Mouse (Mus musculus): ENCODE data around the gene Ccdc144b.

The Ccdc144b gene

DNA sequence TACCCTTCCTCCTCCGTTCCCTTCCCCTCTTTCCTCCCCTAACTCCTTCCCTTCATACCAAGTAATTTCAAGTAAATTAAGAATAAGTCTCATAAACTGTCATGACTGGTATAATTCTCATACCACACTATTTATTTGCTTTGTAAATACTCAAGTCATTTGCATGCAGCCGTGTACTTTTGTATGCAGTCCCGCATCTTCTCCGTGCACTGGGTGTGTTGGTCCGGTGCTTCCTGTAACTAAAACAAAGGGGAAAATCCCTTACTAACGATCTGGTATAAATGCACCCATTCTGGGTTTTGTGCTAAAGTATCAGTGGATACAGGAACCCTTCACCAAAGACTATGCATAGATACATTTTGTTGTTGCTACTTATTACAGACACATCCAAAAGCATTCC is 27.6 kb downstream of the Ccdc144b start:
- no peak for DNase-seq

DNA sequence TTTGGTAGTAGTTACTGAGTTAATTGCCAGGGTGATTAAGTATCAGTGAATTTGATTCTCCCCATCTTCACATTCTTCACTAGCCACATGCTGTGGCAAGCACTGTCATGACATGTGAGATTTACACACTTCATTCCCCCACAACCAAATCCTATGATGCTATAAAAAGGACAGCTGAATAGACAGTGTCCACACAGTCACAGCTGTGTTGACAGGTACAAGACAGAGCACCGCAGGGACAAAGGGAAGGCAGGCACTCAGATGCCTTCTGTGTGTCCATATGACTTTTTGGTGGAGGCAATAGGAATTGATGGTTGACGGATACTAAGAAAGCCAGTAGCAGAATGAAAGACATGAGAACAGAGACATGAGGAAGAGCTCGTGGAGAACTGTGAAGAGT is 42.1 kb downstream of the Ccdc144b start:
- DNase-seq = no peak

DNA sequence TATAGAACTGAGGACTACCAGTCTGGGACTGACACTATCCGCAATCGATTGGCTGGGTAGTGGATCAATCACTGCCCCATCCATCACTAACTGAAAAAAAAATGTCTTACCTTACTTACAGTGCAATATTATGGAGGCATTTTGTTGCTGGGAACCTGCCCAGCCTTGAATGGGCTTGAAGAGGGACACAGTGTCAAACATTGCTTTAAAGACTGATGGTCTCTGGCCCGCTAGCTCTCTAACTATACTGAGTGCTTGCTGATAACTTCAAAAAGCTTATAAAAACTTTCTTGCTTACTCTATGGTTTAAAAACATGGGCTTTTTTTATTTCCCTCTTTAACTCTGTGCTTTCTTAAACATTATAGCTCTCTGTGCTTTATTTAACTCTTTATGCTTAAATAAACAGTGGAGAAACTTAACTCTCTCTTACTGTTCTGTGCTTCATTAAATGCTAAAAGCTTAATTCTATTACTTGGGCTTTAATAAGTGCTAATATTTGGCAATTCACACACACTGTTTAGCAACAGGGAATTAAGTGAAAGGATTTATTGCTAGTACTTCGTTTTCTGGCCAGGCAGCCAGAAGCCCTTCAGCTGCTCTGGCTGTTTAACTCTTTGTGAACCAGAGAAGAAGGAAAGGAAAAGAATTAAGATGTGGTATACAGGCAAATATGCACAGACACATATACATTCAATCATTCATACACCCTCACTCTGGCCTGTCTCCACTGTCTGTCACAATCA is 44.8 kb downstream of the Ccdc144b start:
- DNase-seq = no peak

DNA sequence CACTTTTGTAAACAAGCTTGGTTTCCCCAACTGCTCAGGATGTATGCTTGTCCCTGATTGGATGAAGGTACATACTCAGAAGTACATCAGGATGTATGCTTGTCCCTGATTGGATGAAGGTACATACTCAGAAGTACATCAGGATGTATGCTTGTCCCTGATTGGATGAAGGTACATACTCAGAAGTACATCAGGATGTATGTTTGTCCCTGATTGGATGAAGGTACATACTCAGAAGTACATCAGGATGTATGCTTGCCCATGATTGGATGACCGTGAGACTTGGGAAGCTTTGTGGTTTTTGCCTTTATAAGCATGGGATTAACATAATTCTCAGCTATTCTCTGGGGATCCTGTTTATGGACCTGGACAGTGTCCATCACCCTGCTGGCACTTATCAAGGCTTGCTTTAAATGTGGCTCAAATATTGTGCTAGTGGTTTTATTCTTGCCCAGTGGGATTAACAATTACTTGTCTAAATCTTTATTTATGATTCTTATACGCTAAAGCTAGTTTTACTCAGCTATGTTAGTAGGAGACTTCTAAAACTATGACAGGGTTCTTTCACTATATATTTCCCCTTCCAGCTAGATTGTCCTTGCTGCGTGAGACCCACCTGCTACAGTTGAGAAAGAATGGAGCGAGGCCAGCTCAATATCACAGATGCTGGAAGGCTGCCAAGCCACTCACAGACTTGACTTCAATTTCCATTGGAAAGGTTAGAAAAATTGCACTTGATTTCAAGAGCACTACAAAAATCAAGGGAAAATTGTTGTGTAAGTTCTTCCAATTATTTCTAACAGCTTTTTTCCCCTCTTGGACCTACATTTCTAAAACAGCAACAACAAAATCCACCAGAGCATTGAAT is 49.1 kb downstream of the Ccdc144b start:
- peak; percentile 21 to 29 for DNase-seq

DNA sequence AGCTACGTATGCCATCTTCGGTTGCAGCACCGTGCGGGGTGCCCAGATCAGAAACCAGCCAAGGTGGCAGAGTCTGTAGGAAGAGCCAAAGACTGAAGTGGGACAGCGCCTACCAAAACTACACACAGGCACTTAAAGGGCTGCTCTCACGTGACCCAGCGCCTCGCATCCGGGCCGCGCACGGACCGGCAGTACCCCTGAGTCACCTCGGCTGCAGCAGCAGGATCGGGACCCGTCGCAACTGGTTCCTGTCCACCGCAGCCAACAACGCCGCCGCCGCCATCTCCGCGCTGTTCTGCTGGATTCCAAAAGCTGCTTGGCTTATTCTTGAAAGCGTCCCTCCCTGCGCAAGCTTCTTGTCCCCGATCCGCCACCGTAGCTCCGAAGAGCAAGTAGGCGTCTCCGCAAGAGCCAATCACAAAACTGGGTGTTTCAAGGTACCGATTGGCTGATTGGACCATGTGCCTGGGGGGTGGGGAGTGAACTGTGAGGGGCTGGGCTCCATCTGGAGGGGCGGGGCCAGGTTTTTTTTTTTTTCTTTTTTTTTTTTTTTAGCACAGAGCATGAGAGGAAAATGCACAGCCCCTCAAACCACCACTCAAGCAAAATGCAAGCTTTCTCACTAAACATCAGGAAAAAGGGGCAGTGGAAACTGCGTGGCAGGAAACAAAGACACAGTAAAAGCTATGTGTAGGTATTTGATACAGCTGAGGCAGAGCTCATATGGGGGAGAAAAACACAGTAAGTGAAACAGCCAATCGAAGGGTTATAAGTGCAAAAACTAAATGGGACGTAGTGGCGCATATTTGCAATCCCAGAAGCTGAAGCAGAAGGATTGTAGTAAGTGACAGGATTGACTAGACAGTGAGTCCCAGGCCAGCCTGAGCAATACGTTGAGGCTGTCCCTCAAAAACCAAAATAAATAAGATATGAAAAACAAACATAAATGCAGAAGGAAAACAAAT is 52.8 kb downstream of the Ccdc144b start, which contains the start of gene Mccc1:
Gene Mccc1, minus strand, starts transcription at position 404 of the 965 bp plus-strand sequence.
- DNase-seq = peak; percentile 94 to 97

DNA sequence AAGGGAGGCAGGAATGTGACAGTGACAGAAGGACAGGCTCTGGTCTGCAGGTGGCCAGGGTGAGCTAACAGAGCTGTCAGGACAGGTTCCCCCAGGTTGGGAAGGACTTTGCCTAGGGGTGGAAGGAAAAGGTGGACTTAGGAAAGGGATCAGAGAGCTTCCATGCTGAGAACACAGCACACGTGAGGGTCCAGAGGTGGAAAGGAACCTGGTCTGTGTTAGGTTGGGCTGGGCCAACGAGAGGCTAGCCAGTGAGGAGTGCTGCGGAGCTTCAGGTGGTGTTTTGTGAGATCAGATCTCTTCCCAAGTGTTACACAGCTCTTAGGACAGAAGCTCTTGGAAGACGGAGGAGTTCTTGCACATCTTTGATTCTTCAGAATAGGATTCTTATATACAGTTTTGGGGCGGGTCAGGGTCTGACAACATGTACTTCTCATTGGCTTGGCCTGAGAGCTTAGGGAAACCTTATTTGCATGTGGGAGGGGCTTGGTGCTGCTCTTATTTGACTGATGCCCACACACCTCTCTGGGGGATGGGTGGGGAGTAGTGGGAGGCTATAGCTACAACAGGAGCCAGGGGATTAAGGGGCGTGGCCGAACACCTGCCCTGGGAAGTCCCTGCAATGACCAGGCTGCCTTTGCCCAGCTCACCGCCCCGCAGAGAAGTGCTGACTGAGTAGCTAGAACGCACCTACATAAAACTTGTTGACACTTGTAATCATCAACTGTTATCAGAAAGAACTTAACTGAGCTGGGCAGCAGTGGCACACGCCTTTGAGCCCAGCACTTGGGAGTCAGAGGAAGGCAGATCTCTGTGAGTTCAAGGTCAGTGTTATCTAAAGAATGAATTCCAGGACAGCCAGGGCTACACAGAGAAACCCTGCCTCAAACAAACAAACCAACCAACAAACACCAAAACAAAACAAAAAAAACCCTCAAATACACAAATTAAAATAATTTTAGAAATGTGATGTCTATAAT is 58.5 kb downstream of the Ccdc144b start:
- DNase-seq = no peak

DNA sequence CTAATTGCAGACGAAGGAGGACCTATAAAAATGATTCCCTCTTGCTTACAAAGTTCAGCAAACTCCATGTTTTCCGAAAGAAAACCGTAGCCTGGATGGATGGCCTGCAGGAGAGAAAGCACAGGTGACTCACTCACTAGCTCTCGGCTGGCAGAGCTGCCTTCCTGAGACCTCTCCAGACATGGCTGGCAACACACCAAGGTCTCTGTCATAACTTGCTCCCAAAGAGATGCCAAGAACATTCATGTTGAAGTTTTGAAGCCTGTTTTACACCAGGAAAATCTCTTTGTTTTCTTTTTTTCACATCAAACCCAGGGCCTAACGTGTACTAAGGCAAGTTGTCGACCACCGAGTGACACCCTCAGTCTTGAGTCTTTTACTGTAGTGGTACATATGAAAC is 62.6 kb downstream of the Ccdc144b start:
- no peak for DNase-seq

DNA sequence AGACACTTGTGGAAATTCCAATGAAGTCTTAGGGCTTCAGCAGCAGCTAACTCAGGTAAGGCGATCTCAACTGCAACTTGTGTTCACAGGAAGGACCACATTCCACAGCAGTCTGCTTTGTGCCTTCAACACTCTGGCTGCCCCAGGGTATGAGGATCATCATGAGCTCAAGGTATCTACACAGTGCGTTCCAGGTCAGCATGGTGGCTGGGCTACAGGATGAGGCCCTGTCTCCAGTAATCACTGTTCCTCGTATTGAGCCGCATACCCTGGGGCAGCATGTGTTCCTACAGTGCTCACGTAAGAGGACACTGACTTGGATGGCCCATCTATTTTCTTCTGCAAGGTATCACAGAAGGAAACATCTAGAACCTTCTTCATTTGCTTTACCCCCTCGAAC is 65.3 kb downstream of the Ccdc144b start:
- DNase-seq = no peak

DNA sequence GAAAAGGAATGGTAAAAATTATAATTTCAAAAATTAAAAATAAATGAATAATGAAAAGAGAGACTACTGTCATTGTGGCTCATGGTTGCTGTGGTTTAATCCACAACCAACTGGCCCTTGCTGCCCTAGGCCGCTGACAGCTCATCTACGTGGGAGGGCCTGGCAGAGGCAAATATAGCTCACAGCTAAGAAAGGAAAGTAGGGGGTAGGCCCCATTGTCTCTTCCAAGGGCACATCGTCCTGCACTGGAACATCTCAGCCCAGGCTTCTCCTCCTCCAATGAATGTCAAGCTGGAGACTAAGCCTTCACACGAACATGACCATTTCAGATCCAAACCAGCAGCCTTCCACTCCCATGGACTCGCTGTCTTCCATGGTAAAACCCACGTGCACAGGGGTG is 67.1 kb downstream of the Ccdc144b start:
- no peak for DNase-seq

DNA sequence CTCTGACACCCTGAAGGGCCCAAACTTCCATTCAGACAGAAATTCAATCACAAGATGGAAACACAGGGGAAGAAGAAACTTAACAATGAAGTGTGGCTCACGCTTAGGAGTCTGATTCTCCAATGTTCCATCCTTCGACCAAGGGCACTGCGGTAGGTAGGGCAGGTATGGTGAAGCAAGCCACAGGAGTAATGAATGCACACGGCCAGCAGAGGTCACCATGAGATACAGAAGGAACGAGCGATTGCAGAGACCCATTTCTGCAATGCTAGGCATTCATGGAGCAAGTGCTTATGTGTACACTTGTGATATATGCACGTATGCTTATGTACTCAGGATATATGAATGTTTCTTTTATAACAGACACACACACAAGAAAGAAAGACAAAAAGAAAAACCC is 79.8 kb downstream of the Ccdc144b start:
- DNase-seq = peak; percentile 60 to 64

DNA sequence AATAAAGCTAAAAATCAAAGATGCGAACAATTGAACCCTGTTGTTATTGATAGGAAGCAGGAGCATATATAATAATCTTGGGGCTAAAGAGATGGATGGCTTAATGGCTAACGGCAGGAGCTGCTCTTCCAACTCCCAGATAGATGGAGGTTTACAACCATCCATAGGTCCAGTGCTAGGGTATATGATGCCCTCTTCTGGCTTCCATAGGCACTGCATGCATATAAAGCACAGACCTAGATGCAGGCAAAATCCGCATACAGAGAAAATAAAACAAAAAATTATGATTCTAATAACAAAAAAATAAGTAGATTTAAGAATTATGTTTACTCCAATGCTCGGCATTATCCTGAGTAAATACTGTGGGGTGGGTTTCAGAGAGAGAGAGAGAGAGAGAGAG is 80.4 kb downstream of the Ccdc144b start:
- DNase-seq = peak; percentile 40 to 49

DNA sequence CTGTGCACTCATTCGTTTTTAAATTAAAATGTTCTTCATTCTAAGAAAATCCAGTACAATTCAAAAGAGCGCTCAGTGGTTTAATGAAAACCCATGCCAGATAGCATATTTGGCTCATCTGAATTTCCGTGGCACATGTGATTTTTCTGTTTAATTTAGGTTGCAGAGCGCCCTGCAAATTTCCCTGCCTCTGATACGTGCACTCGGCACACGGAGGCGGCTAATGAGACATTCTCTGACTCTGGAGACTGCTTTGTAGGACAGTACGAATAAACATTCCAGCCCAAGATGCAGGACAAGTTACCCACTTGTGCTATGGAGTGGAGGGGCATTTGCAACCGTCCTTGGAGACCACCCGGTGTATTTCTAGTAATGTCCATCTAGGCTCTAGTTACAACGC is 82.2 kb downstream of the Ccdc144b start:
- DNase-seq = no peak

DNA sequence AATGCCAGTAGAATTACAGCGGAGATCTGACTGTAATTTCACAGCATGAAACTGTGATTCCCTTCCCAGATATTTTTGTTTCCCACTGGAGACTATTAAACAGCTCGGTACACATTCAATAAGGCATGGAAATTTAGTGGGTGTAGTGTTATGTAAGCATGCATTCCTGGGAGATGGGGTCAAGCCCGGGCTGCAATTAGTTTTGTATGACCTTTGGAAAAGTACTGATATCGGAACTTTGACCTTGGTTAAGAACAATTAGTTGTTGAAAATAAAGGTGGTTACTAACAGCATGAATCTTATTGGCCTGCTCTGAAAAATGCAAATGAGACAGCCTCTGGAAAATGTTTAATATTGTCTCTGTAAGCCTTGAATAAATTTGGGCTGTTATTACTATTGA is 82.9 kb downstream of the Ccdc144b start:
- DNase-seq = no peak

DNA sequence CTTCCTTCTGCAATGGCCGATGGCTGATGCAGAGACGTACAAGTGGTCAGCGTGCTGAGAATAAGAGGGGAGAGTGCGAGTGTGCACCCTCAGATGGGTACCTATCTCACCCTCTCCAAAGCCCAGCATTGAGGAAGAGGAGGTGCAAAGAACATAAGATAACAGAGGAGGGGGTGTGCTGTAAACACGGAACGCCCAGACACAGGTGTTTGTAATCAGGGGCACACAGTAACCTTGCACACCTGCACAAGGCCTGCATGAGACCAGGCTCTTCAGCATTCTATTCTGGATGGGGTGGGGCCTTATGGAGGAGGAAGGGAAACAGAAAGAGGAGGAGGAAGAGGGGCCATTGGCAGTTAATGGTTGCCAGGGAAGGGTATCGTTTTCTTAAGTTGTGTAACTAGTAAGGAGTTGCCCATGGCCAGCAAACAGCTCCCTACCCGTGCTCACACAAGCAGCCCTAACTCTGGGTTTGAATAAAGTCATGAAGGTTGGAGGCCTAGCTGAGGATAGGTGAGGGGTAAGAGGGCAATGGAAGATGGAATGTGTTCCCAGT is 85.9 kb downstream of the Ccdc144b start:
- DNase-seq = no peak

DNA sequence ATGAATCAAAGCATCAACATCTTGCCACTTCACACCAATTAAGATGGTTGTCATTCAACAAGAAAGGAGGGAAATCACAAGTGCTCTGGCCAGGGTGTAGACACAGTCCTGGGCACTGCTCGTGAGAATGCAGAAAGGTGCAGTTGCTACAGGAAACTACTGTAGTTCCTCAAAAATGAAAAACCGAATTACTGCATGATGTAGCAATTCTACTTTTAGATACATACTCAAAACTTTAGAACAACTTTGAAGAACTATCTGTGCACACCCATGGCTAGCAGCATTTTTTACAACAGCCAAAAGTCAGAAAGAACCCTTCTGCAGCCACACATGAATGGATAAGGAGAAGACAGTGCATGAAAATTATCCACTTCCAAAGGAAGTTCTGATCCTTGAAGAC is 86.9 kb downstream of the Ccdc144b start:
- DNase-seq = no peak

DNA sequence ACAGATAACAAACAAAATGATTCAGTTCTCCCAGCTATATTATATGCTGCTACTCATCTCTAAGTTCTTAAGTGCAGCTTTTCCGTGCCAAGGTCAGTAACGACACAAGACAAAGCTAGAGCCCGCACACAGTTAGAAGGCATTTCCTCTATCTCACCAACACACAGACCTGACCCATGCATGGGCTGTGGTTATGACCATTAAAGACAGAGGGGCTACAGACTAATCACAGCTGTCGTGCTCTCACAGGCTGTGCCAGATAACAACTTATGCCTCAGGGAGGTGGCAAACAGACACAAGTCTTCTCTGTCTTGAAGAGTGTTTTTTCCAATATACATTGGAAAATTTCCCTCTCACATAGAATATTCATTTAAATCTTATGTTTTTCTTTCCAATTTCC is 88.4 kb downstream of the Ccdc144b start:
- DNase-seq = no peak

DNA sequence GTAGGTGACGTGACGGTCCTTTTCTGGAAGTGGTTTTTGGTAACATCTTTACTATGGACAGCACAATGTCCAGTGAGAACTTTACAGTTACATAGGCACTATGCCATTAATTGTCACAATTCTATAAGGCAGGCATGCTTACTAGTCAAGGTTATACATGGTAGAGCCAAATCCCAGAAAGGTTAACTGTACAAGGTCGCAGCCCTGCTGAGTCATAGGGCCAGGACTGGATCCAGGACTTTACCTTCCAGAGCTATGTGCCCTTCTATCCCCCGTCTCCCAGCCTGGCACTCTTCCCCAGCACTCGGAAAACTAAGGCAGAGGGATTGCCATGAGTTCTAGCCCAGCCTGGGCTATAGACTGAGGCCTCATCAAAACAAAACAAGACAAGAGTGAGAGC is 89.4 kb downstream of the Ccdc144b start:
- no peak for DNase-seq

DNA sequence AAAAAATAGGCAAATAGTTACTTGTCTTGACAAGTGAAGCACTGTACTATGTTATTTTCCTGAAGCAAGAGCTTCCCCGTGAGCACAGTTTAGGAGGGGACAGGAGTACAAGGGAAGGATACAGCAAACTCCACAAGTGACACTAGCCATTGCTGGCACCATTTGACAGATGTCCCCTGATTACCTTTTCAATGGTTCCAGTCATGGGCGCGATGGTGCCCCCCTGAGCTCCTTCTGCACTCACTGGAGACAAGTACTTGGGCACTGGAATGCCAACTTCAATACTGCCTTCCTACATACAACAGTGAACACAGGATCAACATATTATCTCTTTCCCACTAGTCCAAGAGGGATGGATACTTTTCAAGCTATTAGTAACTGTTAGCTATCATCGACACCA is 89.9 kb downstream of the Ccdc144b start:
- no peak for DNase-seq

DNA sequence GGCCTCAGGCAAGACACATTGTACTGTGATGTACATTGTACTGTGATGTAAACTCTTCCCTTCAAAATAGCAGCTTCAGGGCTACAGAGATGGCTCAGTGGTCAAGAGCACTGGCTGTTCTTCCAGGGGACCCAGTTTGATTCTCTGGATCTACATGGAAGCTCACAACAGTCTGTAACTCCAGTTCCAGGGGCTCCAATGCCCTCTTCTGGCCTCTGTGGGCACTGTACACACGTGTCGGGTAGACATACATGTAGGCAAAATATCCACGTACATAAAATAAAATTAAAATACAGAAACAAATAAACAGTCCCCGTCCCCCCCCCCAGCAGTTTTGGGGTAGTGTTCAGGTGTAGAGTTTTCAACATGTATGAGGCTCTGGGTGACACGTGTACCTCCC is 90.4 kb downstream of the Ccdc144b start:
- DNase-seq = peak in 1 of 2 experiments; percentile 14
